ENCODE assay signal across 23 mouse cellular contexts in genomic region chr3:98934041-98934440, GRCm38 (mm10). TPM values are rescaled to one million over a fixed set of nuclear protein-coding genes. Genes with fewer than 3 reads are reported as not detected.
DNase-seq lines count a peak whose midpoint lies in the region; ATAC-seq and TF ChIP-seq lines count a peak whose summit lies in the region.
"Had no signal": no experiment of that assay in that cellular context is flagged by ENCODE, and none has a peak within 500 bp of the region (broad histone marks: within the 10 kb centered on the region; RNA-seq: fewer than 3 reads in every experiment).

No protein-coding gene starts in this region.

- H3K9ac ChIP-seq in liver, embryonic 16.5 days (ENCODE audit: low read depth, low read length) = no peak overlapping the region
- no peak overlapping the region for H3K9ac ChIP-seq in kidney, postnatal 0 days (ENCODE audit: low read depth, low read length)
- H3K9ac ChIP-seq in liver, postnatal 0 days (replicated peaks) = no peak overlapping the region
- H3K9ac ChIP-seq: embryonic facial prominence, embryonic 13.5 days; forebrain, embryonic 12.5 days; forebrain, postnatal 0 days; heart, embryonic 15.5 days had no signal

- no peak overlapping the region for H3K4me2 ChIP-seq in liver, embryonic 16.5 days (ENCODE audit: low read depth, low read length)
- H3K4me2 ChIP-seq in kidney, postnatal 0 days (ENCODE audit: low read length) = no peak overlapping the region
- no peak overlapping the region for H3K4me2 ChIP-seq in liver, postnatal 0 days (ENCODE audit: low read depth, low read length)
- H3K4me2 ChIP-seq: embryonic facial prominence, embryonic 13.5 days; forebrain, embryonic 12.5 days; heart, embryonic 11.5 days; heart, embryonic 15.5 days had no signal

- H3K27ac ChIP-seq in liver, embryonic 16.5 days (ENCODE audit: low read length) = peak overlapping the region; percentile 40
- peak overlapping the region; percentile 52; the same call in 1 of the 2 replicates for H3K27ac ChIP-seq in kidney, postnatal 0 days
- H3K27ac ChIP-seq in liver, postnatal 0 days (ENCODE audit: low read depth) = 0 out of 2 replicates have a peak overlapping the region, but pooled peaks have one; percentile 29
- no peak overlapping the region for H3K27ac ChIP-seq in hindbrain, embryonic 10.5 days
- H3K27ac ChIP-seq: embryonic facial prominence, embryonic 13.5 days; forebrain, embryonic 12.5 days; heart, adult 2 months; heart, embryonic 15.5 days had no signal

- no peaks in the 10 kb centered on the region for H3K27me3 ChIP-seq in liver, embryonic 16.5 days (ENCODE audit: control insufficient read depth, insufficient read depth, low read depth, low read length)
- no peaks in the 10 kb centered on the region for H3K27me3 ChIP-seq in kidney, postnatal 0 days (ENCODE audit: insufficient read depth, low read length)
- H3K27me3 ChIP-seq in liver, postnatal 0 days (ENCODE audit: insufficient read depth, low read length) = no peaks in the 10 kb centered on the region
- no peaks in the 10 kb centered on the region for H3K27me3 ChIP-seq in hindbrain, embryonic 10.5 days (ENCODE audit: insufficient read depth, poor library complexity, severe bottlenecking)
- H3K27me3 ChIP-seq: embryonic facial prominence, embryonic 13.5 days; forebrain, embryonic 12.5 days; heart, embryonic 15.5 days had no signal

- no peaks in the 10 kb centered on the region for H3K36me3 ChIP-seq in liver, embryonic 16.5 days (ENCODE audit: control insufficient read depth, insufficient read depth)
- no peaks in the 10 kb centered on the region for H3K36me3 ChIP-seq in kidney, postnatal 0 days (ENCODE audit: insufficient read depth, low read length)
- no peaks in the 10 kb centered on the region for H3K36me3 ChIP-seq in liver, postnatal 0 days (replicated peaks; ENCODE audit: insufficient read depth, low read length)
- H3K36me3 ChIP-seq in hindbrain, embryonic 10.5 days = no peaks in the 10 kb centered on the region
- H3K36me3 ChIP-seq: embryonic facial prominence, embryonic 13.5 days; forebrain, embryonic 12.5 days; heart, embryonic 15.5 days had no signal

- no peaks in the 10 kb centered on the region for H3K9me3 ChIP-seq in liver, embryonic 16.5 days (replicated peaks; ENCODE audit: control insufficient read depth, low read length)
- no peaks in the 10 kb centered on the region for H3K9me3 ChIP-seq in kidney, postnatal 0 days (replicated peaks; ENCODE audit: low read length)
- no peaks in the 10 kb centered on the region for H3K9me3 ChIP-seq in liver, postnatal 0 days (ENCODE audit: low read length)
- no peaks in the 10 kb centered on the region for H3K9me3 ChIP-seq in hindbrain, embryonic 10.5 days
- H3K9me3 ChIP-seq: embryonic facial prominence, embryonic 13.5 days; forebrain, embryonic 12.5 days; heart, embryonic 15.5 days had no signal

- peak; percentile 62 for DNase-seq in kidney, adult 11 months
- no peak for DNase-seq in kidney, postnatal 10 days
- DNase-seq in liver = no peak
- peak; percentile 35 for DNase-seq in kidney, postnatal 0 days (ENCODE audit: low spot score)
- DNase-seq in liver, postnatal 0 days = no peak
- DNase-seq in left cerebral cortex, postnatal 10 days (ENCODE audit: extremely low spot score in 1 of 2, low spot score in 2 of 2) = no peak
- DNase-seq in hindbrain, embryonic 10.5 days (ENCODE audit: low spot score) = no peak
- DNase-seq: adrenal gland, postnatal 14 days; cerebellum, adult 11-12 months; cerebellum, adult 9-11 months; cerebellum, postnatal 36 days; forebrain, postnatal 0 days; gastrocnemius, postnatal 14 days; heart, adult 2 months; heart, postnatal 14 days had no signal

- TF ChIP-seq EP300 in liver, postnatal 0 days (IDR thresholded peaks at IDR 0.05; ENCODE audit: low read depth) = no peak

- no peaks in the 10 kb centered on the region for H3K4me1 ChIP-seq in liver, embryonic 16.5 days (ENCODE audit: control insufficient read depth, low read depth, low read length)
- no peaks in the 10 kb centered on the region for H3K4me1 ChIP-seq in kidney, postnatal 0 days (replicated peaks; ENCODE audit: insufficient read depth, low read length)
- H3K4me1 ChIP-seq in liver, postnatal 0 days (ENCODE audit: insufficient read depth) = peaks cover 7% of the 10 kb centered on the region; the same call in 1 of the 2 replicates
- H3K4me1 ChIP-seq in hindbrain, embryonic 10.5 days (replicated peaks) = peaks cover 6% of the 10 kb centered on the region; the same call in 1 of the 2 replicates
- H3K4me1 ChIP-seq: forebrain, embryonic 12.5 days; heart, embryonic 15.5 days had no signal

- no peak for TF ChIP-seq CTCF in kidney, postnatal 0 days (IDR thresholded peaks at IDR 0.05; ENCODE audit: low read depth)
- no peak for TF ChIP-seq CTCF in liver, postnatal 0 days (IDR thresholded peaks at IDR 0.05; ENCODE audit: low read depth)

- intact Hi-C loops in left cerebral cortex, postnatal 10 days (cut with DNase I) = no loop called here

- no peak overlapping the region for H3K4me3 ChIP-seq in liver, embryonic 16.5 days (ENCODE audit: low read depth, low read length)
- no peak overlapping the region for H3K4me3 ChIP-seq in kidney, postnatal 0 days (replicated peaks; ENCODE audit: low read depth, low read length)
- H3K4me3 ChIP-seq in liver, postnatal 0 days (ENCODE audit: low read depth, low read length) = no peak overlapping the region
- H3K4me3 ChIP-seq in hindbrain, embryonic 10.5 days = no peak overlapping the region
- H3K4me3 ChIP-seq: embryonic facial prominence, embryonic 13.5 days; forebrain, embryonic 12.5 days; heart, adult 2 months; heart, embryonic 15.5 days had no signal

- 69% methylated on average over 1 of the region's 1 CpGs for WGBS in liver, embryonic 16.5 days (ENCODE audit: insufficient replicate concordance)
- 48% methylated on average over 1 of the region's 1 CpGs for WGBS in kidney, postnatal 0 days
- 81% methylated on average over 1 of the region's 1 CpGs for WGBS in liver, postnatal 0 days (ENCODE audit: insufficient replicate concordance)
- WGBS in hindbrain, embryonic 10.5 days = 96% methylated on average over 1 of the region's 1 CpGs

- peak; percentile 73 for ATAC-seq in liver, embryonic 16.5 days (ENCODE audit: low read depth)
- peak; percentile 92 for ATAC-seq in kidney, postnatal 0 days (replicated peaks; ENCODE audit: low FRiP score, low read depth)
- ATAC-seq in liver, postnatal 0 days = peak; percentile 82
- ATAC-seq: forebrain, postnatal 0 days had no signal

RNA-seq across cellular contexts. Expression of gene Hao2, which starts 41.0 kb away (rescaled TPM):
- 19.8 and 24.0 TPM in 2 replicates for polyA plus RNA-seq in liver, embryonic 16.5 days (2015; fragmentation: Nextera tagmentation; extraction: Ambion mirVana)
- polyA plus RNA-seq in kidney, postnatal 0 days (2015; fragmentation: Nextera tagmentation; extraction: Ambion mirVana) = 134 and 139 TPM in 2 replicates
- 34.5 and 36.6 TPM in 2 replicates for polyA plus RNA-seq in liver, postnatal 0 days (2015; fragmentation: Nextera tagmentation; extraction: Ambion mirVana)
- not detected for total RNA-seq in left cerebral cortex, postnatal 10 days (2021)
- polyA plus RNA-seq in hindbrain, embryonic 10.5 days (2016; fragmentation: Nextera tagmentation; extraction: Ambion mirVana) = not detected in 2 replicates
- total RNA-seq: forebrain, postnatal 0 days; gastrocnemius, postnatal 14 days; heart, adult 2 months; heart, postnatal 14 days; hematopoietic stem cell, adult 5-6 weeks; MEL had no signal
- polyA plus RNA-seq: C2C12; embryonic facial prominence, embryonic 13.5 days; forebrain, postnatal 0 days; heart, adult 2 months; heart, embryonic 15.5 days had no signal

Comparison
In these comparisons a context has a peak if more than half of its experiments do, and no peak if none do; other contexts are left out.
1. DNase-seq: peak in kidney, adult 11 months (single experiment) and kidney, postnatal 0 days (single experiment); none in kidney, postnatal 10 days (single experiment), liver (single experiment), liver, postnatal 0 days (single experiment), left cerebral cortex, postnatal 10 days (0 of 2) and hindbrain, embryonic 10.5 days (single experiment).
2. RNA of gene Hao2, which starts 41.0 kb away (polyA plus RNA-seq): 134 to 139 TPM in kidney, postnatal 0 days, 34.5 to 36.6 TPM in liver, postnatal 0 days and 19.8 to 24.0 TPM in liver, embryonic 16.5 days; not detected in hindbrain, embryonic 10.5 days; every median in the first group is over 10 times any median in the second.
3. Peak in every context shown above with its lines, with median percentiles within 50 percentile points of each other: ATAC-seq.